ENCODE assay signal across 8 mouse cellular contexts in genomic region chr2:150750129-150750979, GRCm38 (mm10). TPM values are rescaled to one million over a fixed set of nuclear protein-coding genes. Genes with fewer than 3 reads are reported as not detected.
A peak's percentile ranks its signal among the peaks of the same experiment; 100 is the strongest.
DNase-seq lines count a peak whose midpoint lies in the region; ATAC-seq and TF ChIP-seq lines count a peak whose summit lies in the region.

No protein-coding gene starts in this region.

- ATAC-seq in hindbrain, embryonic 13.5 days (ENCODE audit: low FRiP score), result no peak
- ATAC-seq in liver, embryonic 12.5 days, result no peak

- H3K4me2 ChIP-seq in hindbrain, embryonic 13.5 days, result peak overlapping the region; percentile 86
- peak overlapping the region; percentile 99; the same call in 1 of the 2 replicates for H3K4me2 ChIP-seq in liver, embryonic 12.5 days

- H3K27me3 ChIP-seq in heart, adult 2 months (ENCODE audit: control insufficient read depth, insufficient read depth, low read length), result no peaks in the 10 kb centered on the region
- H3K27me3 ChIP-seq in hindbrain, embryonic 13.5 days, result peaks cover 26% of the 10 kb centered on the region
- peaks cover 1% of the 10 kb centered on the region; the same call in 1 of the 2 replicates for H3K27me3 ChIP-seq in liver, embryonic 12.5 days (replicated peaks)

- H3K4me1 ChIP-seq in heart, adult 2 months (ENCODE audit: control insufficient read depth, insufficient read depth, low read length), result peaks cover 10% of the 10 kb centered on the region
- peaks cover 19% of the 10 kb centered on the region for H3K4me1 ChIP-seq in bone marrow macrophage, adult 2 months (ENCODE audit: control insufficient read depth, insufficient read depth, low read length)
- peaks cover 16% of the 10 kb centered on the region for H3K4me1 ChIP-seq in hindbrain, embryonic 13.5 days (replicated peaks)
- H3K4me1 ChIP-seq in liver, embryonic 12.5 days, result peaks cover 17% of the 10 kb centered on the region

- TF ChIP-seq POLR2A in heart, adult 2 months (IDR thresholded peaks at IDR 0.05; ENCODE audit: insufficient read depth, low read depth, low read length), result no peak
- no peak for TF ChIP-seq POLR2A in bone marrow macrophage, adult 2 months (IDR thresholded peaks at IDR 0.05; ENCODE audit: borderline replicate concordance, low read depth, low read length)

- TF ChIP-seq EP300 in heart, adult 2 months (IDR thresholded peaks at IDR 0.05; ENCODE audit: insufficient read depth, low read depth, low read length), result no peak

- no peaks in the 10 kb centered on the region for H3K36me3 ChIP-seq in heart, adult 2 months (ENCODE audit: control insufficient read depth, insufficient read depth, low read length)
- peaks cover 15% of the 10 kb centered on the region for H3K36me3 ChIP-seq in hindbrain, embryonic 13.5 days
- H3K36me3 ChIP-seq in liver, embryonic 12.5 days, result peaks cover 15% of the 10 kb centered on the region

- no peak overlapping the region for H3K4me3 ChIP-seq in heart, adult 2 months
- peak overlapping the region; percentile 83 for H3K4me3 ChIP-seq in bone marrow macrophage, adult 2 months (ENCODE audit: insufficient read depth, low read length)
- peak overlapping the region; percentile 70 for H3K4me3 ChIP-seq in hindbrain, embryonic 13.5 days
- H3K4me3 ChIP-seq in liver, embryonic 12.5 days, result no peak overlapping the region

- TF ChIP-seq CTCF in heart, adult 2 months (IDR thresholded peaks at IDR 0.05), result peak; percentile 48
- TF ChIP-seq CTCF in bone marrow macrophage, adult 2 months (IDR thresholded peaks at IDR 0.05; ENCODE audit: low read depth, low read length), result no peak

- 37% methylated on average over 13 of the region's 13 CpGs for WGBS in heart, adult 2 months
- 80% methylated on average over 13 of the region's 13 CpGs for WGBS in hindbrain, embryonic 13.5 days
- 59% methylated on average over 13 of the region's 13 CpGs for WGBS in liver, embryonic 12.5 days (ENCODE audit: insufficient replicate concordance)

- intact Hi-C loops in heart, adult 2 months (cut with DNase I), result no loop called here
- intact Hi-C loops in heart, postnatal 10 days (cut with DNase I), result loop anchor here (5.0 kb wide), 2 partner anchors 37 to 77 kb away; partner anchors contain the start of gene Pygb

- no peaks in the 10 kb centered on the region for H3K9me3 ChIP-seq in hindbrain, embryonic 13.5 days
- H3K9me3 ChIP-seq in liver, embryonic 12.5 days (replicated peaks), result no peaks in the 10 kb centered on the region

- no peaks in the 10 kb centered on the region for H3K79me2 ChIP-seq in heart, adult 2 months (replicated peaks; ENCODE audit: control insufficient read depth, insufficient read depth, low read length)

- peak overlapping the region; percentile 9 for H3K9ac ChIP-seq in heart, adult 2 months (ENCODE audit: low read depth, low read length)
- peak overlapping the region; percentile 86 for H3K9ac ChIP-seq in hindbrain, embryonic 13.5 days
- no peak overlapping the region for H3K9ac ChIP-seq in liver, embryonic 12.5 days

- peak in 1 of 2 experiments; percentile 37 for DNase-seq in heart, adult 2 months
- no peak for DNase-seq in heart, postnatal 10 days
- peak; percentile 73 for DNase-seq in naive thymus-derived CD4-positive, alpha-beta T cell, adult 2 months (ENCODE audit: low read depth)
- DNase-seq in Muller cell, postnatal 12 days (ENCODE audit: inconsistent ontology term), result no peak
- DNase-seq in ovary, postnatal 10 days (ENCODE audit: low spot score), result no peak

- no peak overlapping the region for H3K27ac ChIP-seq in heart, adult 2 months
- H3K27ac ChIP-seq in bone marrow macrophage, adult 2 months (ENCODE audit: insufficient read depth, low read depth, low read length), result peak overlapping the region; percentile 14
- H3K27ac ChIP-seq in hindbrain, embryonic 13.5 days, result no peak overlapping the region
- no peak overlapping the region for H3K27ac ChIP-seq in liver, embryonic 12.5 days

RNA-seq across cellular contexts. Expression of gene Entpd6, which starts 1.5 kb away (rescaled TPM):
- total RNA-seq in heart, adult 2 months (2021), result 10 to 100 TPM; 14.7 to 16.9 TPM
- 24.4 and 34.4 TPM in 2 replicates for polyA plus RNA-seq in heart, adult 2 months (2012; rRNA removed)
- total RNA-seq in heart, postnatal 10 days (2021), result 10 to 100 TPM; 15.2 to 16.1 TPM
- polyA plus RNA-seq in bone marrow macrophage, adult 2 months (2012; ENCODE audit: insufficient read depth, insufficient read length, missing spikeins), result 7.2 and 8.2 TPM in 2 replicates
- polyA plus RNA-seq in hindbrain, embryonic 13.5 days (2015; fragmentation: Nextera tagmentation; extraction: Ambion mirVana), result 49.1 and 55.8 TPM in 2 replicates
- polyA plus RNA-seq in liver, embryonic 12.5 days (2016; fragmentation: Nextera tagmentation; extraction: Ambion mirVana), result 21.0 and 21.2 TPM in 2 replicates

RNA-seq across cellular contexts. Expression of gene Pygb, which starts 36.2 kb away (rescaled TPM):
- 100 to 1,000 TPM; 448 to 514 TPM for total RNA-seq in heart, adult 2 months (2021)
- 343 and 518 TPM in 2 replicates for polyA plus RNA-seq in heart, adult 2 months (2012; rRNA removed)
- total RNA-seq in heart, postnatal 10 days (2021), result 100 to 1,000 TPM; 374 to 404 TPM
- 24.3 and 33.9 TPM in 2 replicates for polyA plus RNA-seq in bone marrow macrophage, adult 2 months (2012; ENCODE audit: insufficient read depth, insufficient read length, missing spikeins)
- 89.3 and 94.9 TPM in 2 replicates for polyA plus RNA-seq in hindbrain, embryonic 13.5 days (2015; fragmentation: Nextera tagmentation; extraction: Ambion mirVana)
- polyA plus RNA-seq in liver, embryonic 12.5 days (2016; fragmentation: Nextera tagmentation; extraction: Ambion mirVana), result 32.9 and 34.0 TPM in 2 replicates

Comparison
In these comparisons a context has a peak if more than half of its experiments do, and no peak if none do; other contexts are left out.
1. H3K4me3 ChIP-seq: peak in bone marrow macrophage, adult 2 months (single experiment) and hindbrain, embryonic 13.5 days (single experiment); none in heart, adult 2 months (single experiment) and liver, embryonic 12.5 days (single experiment).